Mouse (Mus musculus) CH12.LX (cell line): Measurements from ENCODE around the gene Crocc.

Source experiments
- CTCF ChIP-seq, 2 experiments: IDR thresholded peaks in 1 of 2; conservative IDR thresholded peaks in 1 of 2; 2 replicates each; pipeline ENCODE4 v1.5.1; 2011 to 2012; ENCODE audit warnings: low read depth in 2 of 2, low read length in 2 of 2, improper control_type of control experiment in 1 of 2, inconsistent platforms in 1 of 2, mild to moderate bottlenecking in 1 of 2, moderate library complexity in 1 of 2
- EP300 ChIP-seq: IDR thresholded peaks from 2 replicates; pipeline ENCODE4 v1.6.1; 2011; ENCODE audit warnings: low read length, improper control_type of control experiment
- ETS1 ChIP-seq: conservative IDR thresholded peaks from 2 replicates; pipeline ENCODE4 v1.6.1; 2012; ENCODE audit warnings: low read depth, mild to moderate bottlenecking, inconsistent platforms, low read length, improper control_type of control experiment, moderate library complexity
- MAFK ChIP-seq: IDR thresholded peaks from 2 replicates; pipeline ENCODE4 v1.6.1; 2011; ENCODE audit warnings: low read length, improper control_type of control experiment; ENCODE audit not compliant: insufficient replicate concordance
- MAX ChIP-seq: IDR thresholded peaks from 2 replicates; pipeline ENCODE4 v1.6.1; 2011; ENCODE audit warnings: low read length, improper control_type of control experiment
- MYC ChIP-seq: IDR thresholded peaks from 2 replicates; pipeline ENCODE4 v1.6.1; 2011; ENCODE audit warnings: low read depth, mild to moderate bottlenecking, improper control_type of control experiment, low read length
- NELFE ChIP-seq: IDR thresholded peaks from 2 replicates; pipeline ENCODE4 v1.6.1; 2011; ENCODE audit warnings: low read depth, low read length, improper control_type of control experiment
- POLR2A ChIP-seq: IDR thresholded peaks from 2 replicates; pipeline ENCODE4 v1.6.1; 2011; ENCODE audit warnings: low read depth, mild to moderate bottlenecking, improper control_type of control experiment, low read length
- RAD21 ChIP-seq: IDR thresholded peaks from 2 replicates; pipeline ENCODE4 v1.6.1; 2011; ENCODE audit warnings: low read depth, mild to moderate bottlenecking, low read length, improper control_type of control experiment, moderate library complexity
- RCOR1 ChIP-seq: conservative IDR thresholded peaks from 2 replicates; pipeline ENCODE4 v1.6.1; 2012; ENCODE audit warnings: low read depth, mild to moderate bottlenecking, inconsistent platforms, low read length, improper control_type of control experiment
- TBP ChIP-seq: conservative IDR thresholded peaks from 2 replicates; pipeline ENCODE4 v1.6.1; 2011; ENCODE audit warnings: low read depth, low read length, improper control_type of control experiment
- USF1 ChIP-seq: IDR thresholded peaks from 2 replicates; pipeline ENCODE4 v1.6.1; 2014; ENCODE audit warnings: low read depth, mild to moderate bottlenecking, inconsistent platforms, low read length, improper control_type of control experiment

- TF ChIP-seq NELFE (no peak), MAFK (no peak), POLR2A (no peak), CTCF (conservative IDR thresholded peaks at IDR 0.05 in 1 of 2, IDR thresholded peaks at IDR 0.05 in 1 of 2; ENCODE audit: low read depth in 2 of 2, low read length in 2 of 2) (no peak), MAX (no peak), EP300 (no peak), TBP (no peak), ETS1 (no peak), USF1 (no peak), MYC (no peak), RAD21 (no peak), RCOR1 (no peak)
These were observed 3.8 kb upstream of the Crocc start for GRCm38 (mm10) chr4:141064104-141064659.
